Mouse (Mus musculus): ENCODE data around the gene Ccdc153.

Ccdc153 gene

DNA sequence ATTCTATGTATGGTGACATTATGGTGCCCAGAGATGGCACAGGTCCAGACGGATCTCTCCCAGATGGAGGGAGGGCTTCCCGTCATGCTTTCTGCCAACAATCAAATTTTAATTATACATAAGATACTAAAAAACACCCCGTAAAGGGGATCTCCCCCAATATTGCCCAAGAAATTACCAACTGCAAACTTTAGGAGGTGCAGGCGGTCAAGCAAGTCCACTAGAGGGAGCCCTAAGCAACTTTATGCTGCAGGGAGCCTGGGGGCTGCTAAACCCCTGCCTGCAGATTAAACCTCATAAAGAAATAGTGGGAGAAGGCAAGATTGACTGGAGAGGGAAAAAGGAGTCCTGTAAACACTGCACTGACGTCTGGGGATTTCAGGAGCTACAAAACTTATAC is 1.0 kb upstream of the Ccdc153 start:
- peak; percentile 74 for DNase-seq (ENCODE audit: low read depth, low spot score)

DNA sequence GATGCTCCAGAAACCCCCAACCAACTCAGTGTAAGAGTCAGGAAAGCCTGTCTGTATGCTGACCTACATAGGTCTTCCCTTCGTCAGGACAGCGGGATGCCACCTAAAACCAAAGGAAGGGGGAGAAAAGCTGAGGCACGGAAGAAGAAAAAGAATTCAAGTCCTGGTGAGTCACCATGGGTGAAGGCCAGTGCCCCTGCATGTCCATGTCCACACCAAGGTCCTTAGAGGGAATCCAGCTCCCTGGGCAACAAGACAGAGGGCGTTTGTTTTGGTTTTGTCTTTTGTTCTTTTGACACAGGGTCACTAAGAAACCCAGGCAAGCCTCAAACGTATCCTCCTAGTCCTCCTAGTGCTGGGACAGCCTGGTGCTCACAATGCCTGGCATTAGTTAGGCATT is 435 bp downstream of the Ccdc153 start:
- no peak for DNase-seq (ENCODE audit: low read depth, low spot score)

DNA sequence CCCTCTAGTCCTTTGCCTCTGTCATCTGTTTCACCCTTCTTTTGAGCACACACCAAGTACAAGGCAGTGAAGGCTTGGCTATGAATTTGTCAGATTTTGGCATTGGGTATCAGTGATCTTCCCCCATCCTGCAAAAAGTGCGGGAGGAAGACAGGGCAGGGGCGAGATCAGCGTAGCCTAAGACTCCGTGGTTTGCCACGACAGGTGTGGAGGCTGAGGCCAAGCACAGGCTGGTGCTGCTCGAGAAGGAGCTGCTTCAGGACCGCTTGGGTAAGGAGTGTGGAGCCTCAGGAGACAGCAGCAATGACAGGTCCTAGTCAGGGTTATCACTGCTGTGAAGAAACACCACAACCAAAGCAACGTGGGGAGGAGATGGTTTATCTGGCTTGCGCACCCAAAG is 942 bp downstream of the Ccdc153 start:
- no peak for DNase-seq (ENCODE audit: low read depth, low spot score)

DNA sequence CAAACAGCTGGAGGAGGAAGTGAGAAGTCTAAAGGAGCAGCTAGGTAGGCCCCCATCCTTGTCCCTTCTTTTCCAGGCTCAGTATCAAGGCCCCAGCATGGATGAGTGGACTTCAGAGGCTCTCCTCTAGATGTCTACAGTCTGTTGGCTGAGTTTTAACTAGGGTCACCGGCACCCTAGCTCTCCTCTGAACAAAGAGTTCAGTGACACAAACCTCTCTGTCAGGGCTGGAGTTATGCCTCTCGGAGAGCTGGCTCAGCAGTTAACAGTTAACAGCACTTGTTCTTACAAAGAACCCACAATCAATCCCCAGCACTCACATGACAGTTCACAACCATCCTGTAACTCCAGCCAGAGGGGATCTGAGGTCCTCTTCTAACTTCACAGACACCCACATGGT is 3.1 kb downstream of the Ccdc153 start:
- no peak for DNase-seq (ENCODE audit: low read depth, low spot score)

DNA sequence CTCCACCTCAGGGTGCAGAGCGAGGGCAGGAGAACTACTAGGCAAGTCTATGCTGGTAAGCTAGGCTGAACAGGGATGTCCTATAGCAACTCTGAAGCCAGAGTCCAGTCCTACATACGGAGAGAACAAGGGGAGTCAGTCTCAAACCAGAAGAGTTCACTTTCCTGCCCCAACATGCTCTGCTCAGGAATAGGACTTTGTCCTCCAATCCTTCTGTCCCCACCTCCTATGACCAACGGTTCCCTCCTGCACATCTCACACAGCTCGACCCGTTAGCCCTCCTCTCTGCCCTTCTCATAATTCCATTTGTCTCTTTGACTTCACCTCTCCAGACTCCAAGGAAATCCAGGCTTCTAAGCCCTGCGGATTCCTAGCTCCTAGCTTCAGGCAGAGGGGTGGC is 7.4 kb downstream of the Ccdc153 start:
- DNase-seq (ENCODE audit: low read depth, low spot score), result no peak

DNA sequence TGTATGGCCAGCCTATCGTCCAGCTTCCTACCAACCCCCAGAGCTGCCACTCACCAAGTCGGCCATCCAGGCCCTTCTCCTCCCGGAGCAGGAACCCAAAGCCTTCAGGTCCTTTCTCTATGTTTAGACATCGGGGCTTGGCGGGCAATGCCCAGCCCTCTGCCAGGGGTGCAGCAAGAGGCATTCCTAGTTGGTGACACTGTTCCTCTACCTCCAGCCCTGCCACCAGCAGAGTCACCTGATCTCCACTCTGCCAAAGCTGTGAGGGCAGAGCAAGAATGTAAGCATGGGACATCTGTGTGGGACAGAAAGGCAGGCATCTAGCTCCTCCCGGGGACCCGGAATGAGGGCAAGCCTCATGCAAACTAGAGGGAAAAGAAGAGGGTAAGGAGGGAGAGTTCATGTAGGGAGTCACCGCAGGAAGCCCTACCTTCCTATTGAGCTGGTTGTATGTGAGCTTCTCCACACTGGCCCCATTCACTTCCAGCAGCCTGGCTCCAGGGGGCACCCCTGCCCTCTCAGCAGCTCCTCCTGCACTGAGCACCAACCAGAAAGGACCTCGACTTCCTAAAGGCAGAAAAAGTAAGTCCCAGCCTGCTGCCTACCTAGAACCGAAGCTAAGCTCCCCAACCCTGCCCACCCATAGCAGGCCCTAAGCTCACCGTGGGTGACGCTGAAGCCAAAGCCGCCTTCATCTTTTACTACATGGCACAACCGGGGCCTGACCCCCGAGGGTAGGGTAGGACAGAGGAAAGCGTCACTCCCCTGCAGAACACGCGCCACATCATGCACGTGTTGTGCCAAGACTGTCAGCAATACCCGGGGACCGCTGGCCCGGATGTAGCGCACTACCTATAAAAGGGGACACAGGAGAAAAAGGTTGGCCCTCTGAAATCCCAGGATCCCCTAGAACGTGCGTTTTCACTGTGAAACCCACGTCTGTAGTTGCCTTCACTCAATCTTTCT is 9.0 kb downstream of the Ccdc153 start:
- DNase-seq (ENCODE audit: low read depth, low spot score), result peak; percentile 67

DNA sequence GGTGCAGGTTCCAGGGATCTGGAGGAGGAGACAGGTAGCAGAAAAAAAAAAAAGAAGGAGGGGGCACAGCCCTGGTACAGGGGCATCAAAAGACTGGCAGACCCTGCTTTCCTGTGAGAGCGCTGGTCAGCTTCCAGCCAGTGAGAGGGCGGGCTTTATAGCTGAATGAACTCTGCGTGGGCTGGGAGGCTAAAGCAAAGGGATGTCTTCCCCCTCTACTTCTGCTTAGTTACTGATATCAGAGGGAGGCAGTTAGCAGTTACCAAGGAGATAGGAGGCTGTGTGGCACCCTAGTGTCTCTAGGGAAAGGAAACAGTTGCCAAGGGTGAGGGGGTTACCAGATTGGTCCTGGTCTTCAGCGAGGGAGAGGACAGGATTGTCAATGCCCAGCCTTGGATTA is 10.0 kb downstream of the Ccdc153 start:
- no peak for DNase-seq (ENCODE audit: low read depth, low spot score)

DNA sequence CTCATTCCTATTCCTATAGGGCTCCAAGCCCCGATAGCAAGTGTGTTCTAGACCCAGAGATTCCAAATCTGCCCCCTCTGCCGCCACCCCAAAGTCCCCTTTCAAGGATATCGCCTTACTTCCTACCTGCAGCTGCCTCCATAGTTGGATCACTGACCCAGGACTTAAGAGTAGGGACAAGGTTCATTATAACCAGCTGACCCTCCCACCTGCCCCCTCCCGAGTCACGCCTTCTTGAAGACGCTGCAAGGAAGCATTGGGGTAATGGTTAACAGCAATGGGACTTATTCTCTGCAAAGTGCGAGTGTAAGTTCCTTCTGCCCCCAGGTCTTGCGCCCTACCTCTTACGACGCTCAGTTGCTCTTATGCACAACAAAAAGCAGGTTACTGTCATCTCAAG is 10.8 kb downstream of the Ccdc153 start, which contains the start of gene Pdzd3:
Pdzd3 (minus strand) TSS at position 158 of the 400 bp plus-strand sequence.
- no peak for DNase-seq (ENCODE audit: low read depth, low spot score)

DNA sequence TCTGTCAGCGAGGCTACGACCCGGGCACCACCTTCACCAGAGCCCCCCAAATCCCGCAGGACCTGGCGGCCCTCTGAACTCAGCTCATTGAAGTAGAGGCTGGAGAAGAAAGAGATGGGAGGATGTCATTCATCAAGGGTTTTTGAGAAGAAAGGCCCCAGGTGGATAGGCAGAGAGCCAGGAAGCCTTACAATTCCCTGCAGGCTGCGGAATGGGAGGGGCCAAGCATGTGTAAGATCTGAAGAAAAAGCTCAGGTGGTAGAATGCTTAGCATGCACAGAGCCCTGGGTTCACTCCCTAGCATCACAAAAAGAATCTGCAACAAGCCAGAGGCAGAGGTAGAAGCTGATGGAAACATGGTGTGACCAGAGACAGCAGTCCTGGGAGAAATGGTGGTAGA is 13.0 kb downstream of the Ccdc153 start:
- no peak for DNase-seq (ENCODE audit: low read depth, low spot score)

DNA sequence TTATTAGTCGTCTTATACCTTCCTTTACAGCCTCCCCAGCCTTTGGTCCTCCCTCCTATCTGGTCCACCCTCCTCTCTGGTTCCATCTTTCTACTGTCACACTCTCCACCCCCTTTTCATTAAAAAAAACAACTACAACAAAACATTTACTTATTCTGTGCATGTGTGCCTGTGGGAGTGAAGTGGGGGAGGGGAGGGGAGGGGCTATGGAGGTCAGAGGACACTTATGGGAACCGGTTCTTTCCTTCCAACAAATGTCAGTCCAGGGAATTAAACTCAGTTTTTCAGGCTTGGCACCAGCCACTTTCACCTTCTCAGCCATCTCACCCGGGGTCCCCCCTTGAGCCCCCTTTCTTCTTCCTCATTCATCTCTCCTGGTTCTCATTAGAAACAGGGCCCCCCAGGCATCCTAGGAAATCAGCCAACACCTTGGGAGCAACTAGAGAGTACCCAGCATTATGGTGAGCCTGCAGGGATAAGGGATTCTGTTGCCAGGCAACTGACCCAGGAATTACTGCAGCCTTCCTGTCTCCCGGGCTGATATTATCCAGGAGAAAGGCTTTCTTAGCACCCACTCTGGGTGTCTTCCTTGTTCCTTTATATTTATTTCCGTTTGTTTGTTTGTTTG is 14.1 kb downstream of the Ccdc153 start:
- DNase-seq (ENCODE audit: low read depth, low spot score), result no peak

DNA sequence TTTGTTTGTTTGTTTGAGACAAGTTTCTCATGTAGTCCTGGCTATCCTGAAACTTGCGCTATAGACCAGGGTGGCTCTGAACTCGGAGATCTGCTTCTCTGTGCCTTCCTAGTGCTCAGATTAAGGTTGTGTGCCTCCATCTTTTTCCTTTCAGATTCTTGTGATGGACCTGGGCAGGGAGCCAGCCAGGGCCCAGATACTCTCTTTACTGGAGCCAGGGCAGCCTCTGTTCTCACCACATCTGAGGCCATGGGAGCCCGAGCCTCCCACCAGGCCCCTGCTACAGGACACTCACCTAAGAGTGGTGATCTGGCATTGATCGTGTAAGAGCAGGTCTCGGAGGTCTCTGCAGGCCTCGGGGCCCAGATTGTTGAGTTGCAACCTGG is 14.7 kb downstream of the Ccdc153 start:
- no peak for DNase-seq (ENCODE audit: low read depth, low spot score)

DNA sequence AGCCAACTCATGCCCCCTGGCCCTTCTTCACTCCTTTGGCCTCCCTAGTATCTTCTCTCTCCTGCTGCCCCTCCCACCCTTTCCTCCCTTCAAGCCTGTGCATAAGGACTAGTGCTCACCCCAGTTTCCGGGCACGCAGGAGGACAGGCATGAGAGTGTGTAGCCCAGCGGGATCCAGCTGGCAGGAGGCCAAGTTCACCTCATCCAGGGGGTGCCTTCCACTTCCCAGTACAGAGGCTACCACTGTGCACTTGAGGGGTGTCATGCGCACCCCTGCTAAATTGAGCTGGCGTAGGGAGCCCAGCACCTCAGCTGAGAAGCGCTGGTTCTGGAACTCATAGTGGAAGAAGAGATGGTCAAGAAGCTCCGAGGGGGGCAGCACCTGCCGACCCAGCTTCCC is 15.7 kb downstream of the Ccdc153 start:
- no peak for DNase-seq (ENCODE audit: low read depth, low spot score)

DNA sequence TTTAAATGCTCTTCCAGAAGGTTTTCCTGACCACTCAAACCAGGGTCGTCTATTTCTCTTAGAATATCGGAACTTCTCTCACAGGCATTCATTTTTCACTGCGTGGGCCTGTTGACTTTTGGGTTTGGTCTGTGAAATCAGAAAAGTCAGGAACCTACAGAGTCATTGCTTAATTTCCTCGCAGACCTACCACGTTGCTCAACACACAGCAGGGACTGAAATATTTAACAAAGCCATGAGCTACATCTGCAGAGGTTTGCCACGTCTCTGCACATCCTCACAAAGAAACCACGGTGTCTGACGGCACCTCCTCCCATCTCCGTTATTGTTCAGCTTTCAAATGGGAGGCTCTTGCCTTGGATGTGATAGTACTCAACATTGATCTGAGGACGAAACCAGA is 18.5 kb downstream of the Ccdc153 start:
- DNase-seq (ENCODE audit: low read depth, low spot score), result no peak

DNA sequence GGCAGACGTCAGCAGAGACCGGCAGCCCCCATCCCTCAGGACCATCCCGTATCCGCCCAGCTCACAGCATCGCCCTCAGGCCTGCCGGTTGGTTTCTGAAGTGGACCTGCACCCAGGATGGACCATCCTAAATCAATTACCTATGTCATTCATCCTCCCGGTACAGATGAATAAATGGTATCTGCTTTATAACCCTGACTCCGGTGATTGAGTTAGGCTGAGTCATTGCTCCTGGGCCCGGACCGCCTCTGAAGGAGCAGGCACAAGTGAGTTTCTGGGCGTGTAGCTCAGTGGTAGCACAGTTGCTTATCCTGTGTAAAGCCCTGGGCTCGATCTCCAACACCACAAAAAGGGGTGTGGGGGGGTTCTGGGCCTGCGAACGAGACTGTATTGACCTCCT is 20.9 kb downstream of the Ccdc153 start:
- no peak for DNase-seq (ENCODE audit: low read depth, low spot score)

DNA sequence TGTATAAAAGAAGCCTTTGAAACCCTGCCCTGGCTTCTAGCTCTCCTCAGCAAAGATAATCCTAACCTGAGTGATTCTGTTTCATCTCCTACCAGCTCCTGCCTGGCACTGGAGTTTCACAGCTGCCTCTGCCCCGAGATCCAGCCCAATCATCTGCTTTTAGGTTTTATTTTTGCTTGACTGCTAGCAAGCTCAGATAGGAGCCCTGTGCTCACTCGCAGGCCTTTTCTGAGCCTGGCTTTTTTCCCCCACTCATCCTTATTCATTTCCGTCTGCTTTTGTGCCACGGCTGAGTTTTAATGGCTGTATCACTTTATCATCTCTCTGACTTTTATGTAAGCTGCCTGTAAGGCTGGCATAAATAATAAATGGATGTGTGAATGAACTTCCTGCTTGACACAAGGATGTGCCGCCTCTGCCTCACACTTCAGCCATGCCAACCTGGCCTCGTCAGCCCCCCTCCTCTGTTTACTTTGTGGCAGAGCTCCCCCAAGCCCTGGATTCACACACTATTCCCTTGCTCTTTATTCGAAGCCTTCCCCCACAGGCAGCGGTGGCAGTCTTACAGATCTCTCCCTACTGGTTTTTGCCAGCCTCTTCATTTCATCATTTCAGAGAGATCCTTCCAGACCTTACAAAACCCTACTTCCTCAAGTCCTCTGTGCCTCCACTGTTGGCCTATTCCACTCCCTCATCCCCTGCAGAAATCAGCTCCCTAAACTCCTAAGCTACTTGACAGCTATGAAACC is 26.2 kb downstream of the Ccdc153 start:
- DNase-seq (ENCODE audit: low read depth, low spot score), result no peak

DNA sequence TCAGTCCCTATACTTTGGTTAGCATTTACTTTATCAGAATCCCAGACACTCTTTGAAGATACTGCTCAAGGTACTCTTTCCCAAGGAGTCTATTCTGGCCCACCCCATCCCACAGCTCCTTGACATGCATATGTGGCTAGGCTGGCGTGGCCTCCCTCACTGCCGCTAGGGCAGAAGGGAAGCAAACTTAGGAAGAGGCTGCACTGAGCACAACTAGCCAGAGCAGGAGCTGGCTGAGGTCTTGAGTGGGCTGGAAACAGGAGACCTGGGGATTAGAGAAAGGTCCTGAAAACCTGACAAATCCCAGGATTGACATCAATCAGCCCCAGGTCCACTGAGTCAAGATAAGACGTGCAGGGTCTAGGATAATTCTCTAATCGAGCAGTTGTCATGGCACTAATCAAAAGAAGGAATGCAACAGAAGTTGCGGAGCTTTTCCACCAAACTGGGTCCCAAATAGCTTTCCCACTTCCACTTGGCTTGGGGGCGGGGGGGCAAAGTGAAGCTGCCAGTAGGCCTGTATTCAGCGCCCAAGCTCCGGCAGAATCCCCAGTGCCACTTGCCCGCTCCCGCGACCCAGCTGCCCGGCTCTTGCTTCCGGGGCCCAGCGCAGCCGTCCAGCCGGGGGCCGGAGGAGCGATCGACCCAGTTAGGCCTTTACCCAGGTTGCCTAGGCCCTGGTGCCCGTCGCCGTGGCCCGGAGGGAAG is 27.0 kb downstream of the Ccdc153 start:
- no peak for DNase-seq (ENCODE audit: low read depth, low spot score)

DNA sequence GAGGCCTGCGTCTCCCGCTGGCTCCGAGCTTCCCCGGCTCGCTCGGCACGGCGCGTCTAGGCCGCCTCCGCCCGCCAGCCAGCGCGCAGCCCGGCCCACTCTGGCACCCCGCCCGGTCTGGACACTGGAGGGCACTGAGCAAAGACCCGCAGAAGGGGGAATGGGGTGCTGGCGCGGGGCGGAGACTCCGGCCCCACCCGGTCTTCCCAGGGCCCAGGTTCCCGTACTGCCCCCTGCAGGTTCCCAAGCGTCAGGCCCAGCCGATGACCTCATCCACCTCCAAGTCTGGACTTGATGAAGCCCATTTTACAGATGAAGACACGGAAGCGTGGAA is 27.5 kb downstream of the Ccdc153 start:
- DNase-seq (ENCODE audit: low read depth, low spot score), result peak; percentile 82

DNA sequence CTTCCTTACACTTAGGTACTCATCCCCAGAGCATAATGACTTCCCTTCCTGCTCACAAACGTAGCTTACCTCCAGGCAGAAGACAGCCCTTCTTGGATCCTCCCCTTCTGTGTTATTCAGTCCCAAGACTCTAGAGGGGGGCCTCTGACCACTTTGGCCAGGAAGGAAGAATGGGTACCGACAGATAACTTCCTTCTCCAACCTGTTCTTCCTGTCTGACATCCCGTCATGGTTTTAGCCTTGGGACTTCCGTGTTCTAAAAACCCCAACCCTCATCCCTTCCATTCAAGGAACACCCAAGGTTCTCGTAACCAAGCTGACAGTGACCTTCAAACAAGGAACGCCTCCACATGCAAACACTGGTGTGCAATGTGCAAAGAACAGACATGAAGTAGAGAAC is 28.0 kb downstream of the Ccdc153 start, which contains the start of gene Nlrx1:
Nlrx1 (minus strand) TSS at position 168 of the 400 bp plus-strand sequence.
- no peak for DNase-seq (ENCODE audit: low read depth, low spot score)

DNA sequence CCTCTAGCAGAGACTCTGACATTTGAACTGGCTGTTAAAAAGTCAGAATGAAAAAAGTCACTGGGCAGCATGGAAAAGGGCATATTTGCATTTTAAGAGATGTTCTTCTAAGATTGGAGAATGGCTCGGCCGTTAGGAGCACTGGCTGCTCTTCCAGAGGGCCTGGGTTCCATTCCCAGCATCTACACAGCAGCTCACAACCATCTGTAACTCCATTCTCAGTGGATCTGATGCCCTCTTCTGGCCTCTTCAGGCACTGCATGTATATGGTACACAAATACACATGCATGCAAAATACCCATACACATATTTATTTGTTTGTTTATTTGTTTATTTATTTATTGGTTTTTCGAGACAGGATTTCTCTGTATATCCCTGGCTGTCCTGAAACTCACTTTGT is 28.6 kb downstream of the Ccdc153 start:
- peak; percentile 56 for DNase-seq (ENCODE audit: low read depth, low spot score)

DNA sequence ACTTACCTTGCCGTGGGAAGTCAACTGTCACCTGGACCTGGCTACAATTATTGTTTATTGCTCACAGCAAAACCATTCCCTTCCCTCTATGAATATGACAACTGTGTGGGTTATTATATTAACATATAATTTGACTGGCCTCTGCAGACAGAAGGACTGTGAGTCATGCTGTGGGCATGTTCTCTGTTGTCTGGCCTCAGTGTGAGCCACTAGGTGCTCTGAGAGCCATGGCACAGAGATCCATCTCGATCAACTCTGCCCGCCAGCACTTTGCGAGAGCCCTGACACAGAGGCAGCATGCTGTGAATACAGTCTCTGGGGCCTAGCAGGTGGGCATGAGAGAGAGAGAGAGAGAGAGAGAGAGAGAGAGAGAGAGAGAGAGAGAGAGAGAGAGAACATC is 29.5 kb downstream of the Ccdc153 start:
- no peak for DNase-seq (ENCODE audit: low read depth, low spot score)

DNA sequence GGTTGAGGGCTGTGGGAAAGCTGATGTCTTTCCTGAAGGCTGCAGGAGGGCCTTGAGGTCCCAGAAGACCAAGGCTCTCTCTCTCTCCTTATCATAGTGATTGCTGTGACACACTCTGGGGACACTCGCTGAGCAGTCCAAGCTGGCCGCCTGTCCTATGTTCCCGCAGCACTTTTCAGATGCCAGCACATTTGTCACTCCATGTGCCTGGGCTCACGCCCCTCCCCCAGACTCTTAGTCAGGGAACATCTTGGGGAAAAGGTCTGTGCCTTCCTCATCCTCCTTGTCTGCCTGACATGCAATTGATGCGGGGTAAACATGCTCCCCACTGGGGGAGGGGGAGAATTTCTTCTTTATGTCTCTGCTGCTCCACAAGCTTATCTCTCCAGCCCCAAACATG is 42.7 kb downstream of the Ccdc153 start:
- DNase-seq (ENCODE audit: low read depth, low spot score), result no peak

Data from A20 (cell line).